Mouse (Mus musculus): ENCODE results near the gene Med12l.

The Med12l gene

GRCm38 (mm10) chr3:59174426-59175154 is 169.0 kb downstream of the Med12l start:
- in situ Hi-C loops (cut with MboI; ENCODE audit: unreplicated experiment in 2 of 2), result loop anchor here (5.0 to 25.0 kb wide), 8 partner anchors 52 to 880 kb away; partner anchors contain the start of gene Gm8298 (in 1 of the 2)

DNA sequence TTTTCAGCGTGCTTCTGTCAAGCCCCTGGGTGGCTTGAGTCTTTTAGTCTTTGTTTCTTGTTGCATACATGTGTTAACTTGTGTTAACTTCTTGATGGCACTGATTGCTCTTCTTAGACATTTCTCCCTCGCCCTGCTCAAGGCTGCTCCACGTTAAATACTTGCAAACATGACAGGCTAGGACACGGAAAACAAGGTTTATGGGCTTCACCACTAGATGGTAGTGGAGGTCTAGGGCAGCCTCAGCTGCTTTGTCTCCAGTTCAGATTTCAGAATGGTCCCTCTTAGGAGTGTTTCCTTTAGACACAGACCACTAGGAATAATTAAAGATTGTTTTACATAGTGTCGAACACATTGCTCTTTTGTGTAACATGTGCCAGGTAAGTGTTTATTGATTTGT is 169.6 kb downstream of the Med12l start:
- in situ Hi-C loops (cut with MboI; ENCODE audit: unreplicated experiment in 2 of 2), result loop anchor here in 1 of 2 experiments (5.0 to 25.0 kb wide), 4 partner anchors 150 to 880 kb away; partner anchors contain the start of gene Gm8298

GRCm38 (mm10) chr3:59176871-59177270 is 171.2 kb downstream of the Med12l start:
- in situ Hi-C loops (cut with MboI; ENCODE audit: unreplicated experiment in 2 of 2), result loop anchor here in 1 of 2 experiments (5.0 to 25.0 kb wide), 4 partner anchors 148 to 878 kb away; partner anchors contain the start of gene Gm8298

DNA sequence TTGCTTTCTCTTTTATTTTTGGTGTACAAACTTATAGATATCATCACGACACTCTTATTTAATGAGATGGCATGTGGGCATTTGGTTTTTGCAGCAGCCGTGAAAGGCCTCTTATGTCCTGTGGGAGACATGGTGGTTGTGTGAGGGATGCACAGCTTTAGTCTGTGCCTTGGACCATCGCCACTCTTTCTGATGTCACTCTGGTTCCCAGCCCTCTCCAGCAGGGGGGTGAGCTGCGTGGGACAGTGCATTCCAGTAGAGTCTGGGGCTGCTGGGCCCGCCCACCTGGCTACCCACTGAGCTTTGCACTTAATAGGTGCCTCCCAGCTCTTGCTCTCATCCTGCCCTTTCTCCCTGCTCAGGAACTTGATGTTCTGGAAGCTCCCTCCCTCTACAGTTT is 175.5 kb downstream of the Med12l start:
- in situ Hi-C loops (cut with MboI; ENCODE audit: unreplicated experiment in 2 of 2), result loop anchor here (10.0 to 25.0 kb wide), 2 partner anchors 681 to 694 kb away; partner anchors contain the start of gene Gm8298 (in 1 of the 2)

GRCm38 (mm10) chr3:59182129-59182528 is 176.5 kb downstream of the Med12l start:
- in situ Hi-C loops (cut with MboI; ENCODE audit: unreplicated experiment in 2 of 2), result loop anchor here (10.0 to 25.0 kb wide), 2 partner anchors 680 to 693 kb away; partner anchors contain the start of gene Gm8298 (in 1 of the 2)

GRCm38 (mm10) chr3:59185662-59186061 is 180.0 kb downstream of the Med12l start:
- in situ Hi-C loops (cut with MboI; ENCODE audit: unreplicated experiment in 2 of 2), result loop anchor here (10.0 to 25.0 kb wide), 2 partner anchors 677 to 689 kb away; partner anchors contain the start of gene Gm8298 (in 1 of the 2)

DNA sequence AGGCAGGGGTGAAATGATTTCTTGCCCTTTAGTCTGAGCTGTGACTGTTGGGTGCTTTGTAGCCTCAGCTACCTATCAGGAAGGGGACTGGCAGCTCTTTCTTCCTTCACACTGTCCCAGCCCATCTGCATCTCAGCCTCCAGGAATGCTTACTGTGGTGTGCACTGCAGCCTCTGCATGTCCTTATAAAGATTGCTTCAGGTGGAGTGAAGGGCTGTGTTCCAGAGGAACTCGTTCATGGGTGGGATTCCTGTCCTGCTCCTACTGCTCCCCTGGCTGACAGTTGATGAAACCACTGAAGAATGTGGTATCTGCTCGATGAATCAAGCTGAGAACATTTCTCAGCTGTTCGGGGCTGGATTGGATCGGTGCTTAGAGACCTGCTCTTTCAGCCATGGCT is 181.7 kb downstream of the Med12l start:
- in situ Hi-C loops (cut with MboI; ENCODE audit: unreplicated experiment in 2 of 2), result loop anchor here (10.0 to 25.0 kb wide), 2 partner anchors 675 to 687 kb away; partner anchors contain the start of gene Gm8298 (in 1 of the 2)

GRCm38 (mm10) chr3:59191674-59192073 is 186.0 kb downstream of the Med12l start:
- in situ Hi-C loops (cut with MboI; ENCODE audit: unreplicated experiment in 2 of 2), result loop anchor here in 1 of 2 experiments (25.0 kb wide), 1 partner anchor 671 kb away; the partner anchor contains the start of gene Gm8298

GRCm38 (mm10) chr3:59194099-59194498 is 188.5 kb downstream of the Med12l start:
- in situ Hi-C loops (cut with MboI; ENCODE audit: unreplicated experiment in 2 of 2), result loop anchor here in 1 of 2 experiments (25.0 kb wide), 1 partner anchor 668 kb away; the partner anchor contains the start of gene Gm8298

- in situ Hi-C loops (cut with MboI; ENCODE audit: unreplicated experiment in 2 of 2), result loop anchor here in 1 of 2 experiments (25.0 kb wide), 1 partner anchor 667 kb away; the partner anchor contains the start of gene Gm8298
Measured at GRCm38 (mm10) chr3:59194938-59195337, 189.3 kb downstream of the Med12l start, which contains the start of gene Gpr87. Gene Gpr87 (minus strand): TSS chr3:59195104.

DNA sequence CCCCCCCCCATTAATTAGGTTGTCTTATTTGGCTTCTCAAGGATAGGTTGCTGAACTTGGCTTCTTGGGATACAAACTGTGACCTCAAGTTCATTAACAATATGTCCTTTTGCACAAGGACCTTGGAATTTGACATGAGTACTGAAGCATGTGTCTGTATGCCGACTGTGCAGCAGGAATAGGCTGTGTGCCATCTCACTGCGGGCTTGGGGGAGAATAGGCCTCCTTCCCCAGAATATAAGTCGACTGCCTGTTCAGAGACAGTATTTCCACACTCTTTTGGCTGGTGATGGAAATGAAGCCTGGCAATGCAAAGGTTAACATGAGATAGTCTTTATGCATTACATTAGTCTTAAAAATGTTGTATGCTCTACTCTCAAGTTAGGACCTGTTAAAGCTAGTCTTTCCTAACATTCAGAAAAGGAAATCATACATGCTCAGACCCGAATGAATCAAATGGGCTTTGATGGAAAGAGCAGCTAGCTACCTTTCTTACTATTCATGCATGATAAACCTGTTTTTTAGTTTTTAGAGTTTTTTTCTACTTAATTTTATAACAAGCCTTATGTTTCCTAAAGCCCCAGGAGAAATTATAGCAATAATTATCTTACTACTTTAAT is 191.8 kb downstream of the Med12l start:
- in situ Hi-C loops (cut with MboI; ENCODE audit: unreplicated experiment in 2 of 2), result loop anchor here in 1 of 2 experiments (25.0 kb wide), 1 partner anchor 665 kb away; the partner anchor contains the start of gene Gm8298

GRCm38 (mm10) chr3:59203802-59204520 is 198.3 kb downstream of the Med12l start:
- in situ Hi-C loops (cut with MboI; ENCODE audit: unreplicated experiment in 2 of 2), result loop anchor here in 1 of 2 experiments (10.0 kb wide), 1 partner anchor 111 kb away; no protein-coding TSS in a partner anchor

GRCm38 (mm10) chr3:59204719-59205503 is 199.3 kb downstream of the Med12l start:
- in situ Hi-C loops (cut with MboI; ENCODE audit: unreplicated experiment in 2 of 2), result loop anchor here in 1 of 2 experiments (10.0 kb wide), 1 partner anchor 110 kb away; no protein-coding TSS in a partner anchor

DNA sequence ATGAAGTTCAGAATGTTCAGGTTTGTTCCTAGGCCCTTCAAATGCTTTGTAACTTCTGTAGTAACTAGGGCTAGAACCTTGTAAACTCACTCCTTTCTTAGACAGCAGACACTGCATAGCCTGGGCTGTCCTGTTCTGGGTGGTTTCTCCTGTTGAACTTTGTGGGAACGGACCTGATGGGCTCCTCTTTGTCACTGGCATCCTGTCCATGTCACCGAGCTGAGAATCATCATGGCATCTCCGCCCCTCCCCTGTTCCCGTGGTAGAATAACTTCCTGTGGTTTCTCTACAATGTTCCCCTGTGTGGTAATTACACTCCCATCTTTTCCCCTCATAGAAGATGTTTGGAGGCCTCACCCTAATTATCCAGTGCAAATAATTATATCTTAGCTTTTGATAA is 200.3 kb downstream of the Med12l start:
- in situ Hi-C loops (cut with MboI; ENCODE audit: unreplicated experiment in 2 of 2), result loop anchor here in 1 of 2 experiments (10.0 kb wide), 1 partner anchor 109 kb away; no protein-coding TSS in a partner anchor

DNA sequence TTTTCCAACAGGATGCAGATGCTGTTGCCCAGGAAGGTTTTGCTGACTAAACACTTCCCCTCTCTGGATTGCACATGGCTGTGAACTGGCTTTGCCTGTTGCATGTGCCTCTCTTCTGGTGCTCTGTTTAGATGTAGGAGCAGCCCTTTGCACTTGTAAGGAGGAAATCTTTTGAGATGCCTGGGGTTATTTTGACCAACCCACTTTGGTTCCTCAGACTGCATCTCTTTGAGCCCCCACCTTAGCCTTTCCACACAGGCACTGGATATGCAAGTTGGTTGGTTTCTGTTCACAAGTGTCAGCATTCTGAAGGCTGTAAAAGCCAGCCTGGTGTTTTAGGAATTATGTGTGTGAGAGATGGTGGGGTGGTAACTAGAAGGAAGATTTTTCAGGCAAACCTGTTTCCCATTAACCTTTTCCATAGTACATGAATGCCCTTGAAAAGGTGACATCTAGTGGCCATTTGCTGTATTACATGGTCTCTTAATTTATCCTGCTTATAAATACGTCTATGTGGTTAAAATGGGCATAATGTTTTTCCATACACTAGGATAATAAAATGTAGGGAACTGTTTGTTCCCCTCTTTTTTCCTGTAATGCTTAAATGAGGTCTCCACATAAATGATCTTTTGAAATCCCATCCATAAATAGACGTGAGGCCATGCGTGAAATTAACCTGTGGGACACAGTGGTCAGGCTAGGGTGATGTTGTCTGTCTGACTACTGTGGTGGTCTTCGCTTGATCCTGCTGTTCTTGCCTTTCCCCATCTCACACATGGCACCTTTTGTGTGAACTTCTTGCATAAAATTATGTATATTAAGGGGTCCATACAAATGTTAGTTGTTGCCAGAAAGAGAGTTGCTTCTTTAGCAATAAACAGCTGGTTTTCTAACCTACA is 203.3 kb downstream of the Med12l start:
- in situ Hi-C loops (cut with MboI; ENCODE audit: unreplicated experiment in 2 of 2), result loop anchor here in 1 of 2 experiments (10.0 kb wide), 1 partner anchor 106 kb away; no protein-coding TSS in a partner anchor

DNA sequence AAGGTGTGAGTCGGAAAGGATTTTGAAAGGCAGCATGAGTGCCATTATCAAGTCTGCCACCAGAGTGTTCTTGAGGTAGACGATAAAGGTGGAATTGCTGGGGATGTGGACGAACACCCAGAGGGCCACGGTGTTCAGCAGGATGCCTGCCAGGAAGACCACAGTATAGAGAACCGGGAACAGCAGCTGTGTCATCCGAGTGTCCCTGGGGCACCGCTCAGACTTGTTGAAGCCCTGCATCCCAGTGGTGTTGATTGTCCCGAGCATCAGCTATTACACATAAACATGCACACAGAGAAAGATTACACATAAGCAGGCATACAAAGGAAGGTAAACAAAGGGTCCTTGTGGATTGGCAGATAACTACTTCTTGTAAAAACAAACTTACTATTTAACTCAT is 204.5 kb downstream of the Med12l start:
- in situ Hi-C loops (cut with MboI; ENCODE audit: unreplicated experiment in 2 of 2), result no loop called here

- in situ Hi-C loops (cut with MboI; ENCODE audit: unreplicated experiment in 2 of 2), result no loop called here
Measured at GRCm38 (mm10) chr3:59210727-59211126, 205.1 kb downstream of the Med12l start, which contains the start of gene P2ry13. Gene P2ry13 (minus strand): TSS chr3:59210882.

- in situ Hi-C loops (cut with MboI; ENCODE audit: unreplicated experiment in 2 of 2), result no loop called here
Measured at GRCm38 (mm10) chr3:59211784-59212183, 206.2 kb downstream of the Med12l start.

Data from v-Abl transformed pro-B cells (cell line).